Mouse (Mus musculus) heart, postnatal 0 days (tissue): Measurements from ENCODE around the gene Mrpl57. TPM values are rescaled to one million over a fixed set of nuclear protein-coding genes. Genes with fewer than 3 reads are reported as not detected.

Source experiments
- ATAC-seq: fragments of 200-750 bp; cut with Nextera tagmentation; 2 replicates; pipeline ENCODE4 v1.8.0; 2017; ENCODE audit warnings: low read depth, moderate number of reproducible peaks, moderate library complexity; ENCODE audit not compliant: insufficient read depth
- DNase-seq: peaks from one replicate; pipeline ENCODE4 v3.0.0-alpha.2; 2016; ENCODE audit warnings: low spot score
- H3K27ac ChIP-seq: fragments of 300-500 bp; sonication (generic); 2 replicates; pipeline ENCODE4 v1.5.1; 2014; ENCODE audit warnings: low read depth, mild to moderate bottlenecking
- H3K27me3 ChIP-seq: fragments of 300-500 bp; sonication (generic); 2 replicates; pipeline ENCODE4 v1.6.1; 2014; ENCODE audit warnings: low read length, mixed read lengths; ENCODE audit not compliant: control insufficient read depth, insufficient read depth
- H3K36me3 ChIP-seq: fragments of 300-500 bp; sonication (generic); replicated peaks from 2 replicates; pipeline ENCODE4 v1.6.1; 2014; ENCODE audit warnings: low read length, mixed read lengths; ENCODE audit not compliant: control insufficient read depth, insufficient read depth
- H3K4me1 ChIP-seq: fragments of 300-500 bp; sonication (generic); 2 replicates; pipeline ENCODE4 v1.6.1; 2014; ENCODE audit warnings: antibody characterized with exemption; ENCODE audit not compliant: control insufficient read depth, insufficient read depth
- H3K4me2 ChIP-seq: fragments of 300-500 bp; sonication (generic); 2 replicates; pipeline ENCODE4 v1.6.1; 2014; ENCODE audit warnings: low read depth, mild to moderate bottlenecking, low read length, moderate library complexity
- H3K4me3 ChIP-seq: fragments of 300-500 bp; sonication (generic); 2 replicates; pipeline ENCODE4 v1.5.1; 2014; ENCODE audit warnings: low read depth, low read length
- H3K9ac ChIP-seq: fragments of 300-500 bp; sonication (generic); replicated peaks from 2 replicates; pipeline ENCODE4 v1.6.1; 2014; ENCODE audit warnings: low read depth, low read length, mixed read lengths
- H3K9me3 ChIP-seq: fragments of 300-500 bp; sonication (generic); replicated peaks from 2 replicates; pipeline ENCODE4 v1.6.1; 2016; ENCODE audit warnings: low read length; ENCODE audit not compliant: control insufficient read depth
- CTCF ChIP-seq: IDR thresholded peaks from 2 replicates; pipeline ENCODE4 v1.5.1; 2016; ENCODE audit warnings: antibody characterized with exemption, control low read depth, low read depth
- EP300 ChIP-seq: IDR thresholded peaks from 2 replicates; pipeline ENCODE4 v1.6.1; 2016; ENCODE audit warnings: antibody characterized with exemption, low read depth
- WGBS: fragments of 180-500 bp; shearing (Covaris S2); extraction: QIAGEN DNeasy Blood & Tissue Kit; methylation state at CpG from one replicate; pipeline ENCODE4 v1.1.7; 2014; 5-methylcytosine and 5-hydroxymethylcytosine counted together
- polyA plus RNA-seq: library from polyadenylated mRNA; unstranded; fragments of >200 nt; fragmentation: Nextera tagmentation; extraction: Ambion mirVana; gene quantifications from 2 replicates; pipeline ENCODE4 v1.2.1, GENCODE M21; 2015
- total RNA-seq: library from RNA; depleted of rRNA; stranded (reverse); fragments of >200 nt; gene quantifications from 2 replicates; pipeline ENCODE4 v1.2.3, GENCODE M21; 2014; ENCODE audit warnings: low replicate concordance

The Mrpl57 gene
- total and polyA plus RNA-seq, 2 experiments from 2014 or later = 21.5 to 164 TPM

- H3K36me3 ChIP-seq = peaks cover 8% of the 10 kb centered on the region
- H3K9ac ChIP-seq = no peak overlapping the region
- TF ChIP-seq EP300 (no peak), CTCF (peak; percentile 14; the same call in 1 of the 2 replicates)
- H3K4me1 ChIP-seq = peaks cover 15% of the 10 kb centered on the region
- H3K27me3 ChIP-seq = no peaks in the 10 kb centered on the region
- H3K9me3 ChIP-seq = no peaks in the 10 kb centered on the region
- 11% methylated on average over 7 of the region's 7 CpGs for WGBS
- DNase-seq = no peak
- H3K27ac ChIP-seq = peak overlapping the region; percentile 44
- peak overlapping the region; percentile 70 for H3K4me2 ChIP-seq
- H3K4me3 ChIP-seq = peak overlapping the region; percentile 69
- ATAC-seq = no peak
These were observed 28.5 kb upstream of the Mrpl57 start for GRCm38 (mm10) chr14:57797551-57797950.

GRCm38 (mm10) chr14:57797991-57798931 lies 27.8 kb upstream of the Mrpl57 start, which contains the start of gene Sap18:
Gene Sap18 (plus strand): TSS chr14:57798180.
- H3K36me3 ChIP-seq = peaks cover 14% of the 10 kb centered on the region
- no peaks in the 10 kb centered on the region for H3K27me3 ChIP-seq
- H3K4me1 ChIP-seq = peaks cover 15% of the 10 kb centered on the region
- no peaks in the 10 kb centered on the region for H3K9me3 ChIP-seq
- peak; percentile 98 for ATAC-seq
- peak within 1 kb of the TSS; percentile 80 for H3K27ac ChIP-seq
- peak; percentile 98 for DNase-seq
- TF ChIP-seq EP300 (no peak), CTCF (no peak)
- H3K4me3 ChIP-seq = peak within 1 kb of the TSS; percentile 69
- H3K4me2 ChIP-seq = peak within 1 kb of the TSS; percentile 84
- peak within 1 kb of the TSS; percentile 88 for H3K9ac ChIP-seq
- under 1% methylated on average over 94 of the region's 99 CpGs for WGBS

DNA sequence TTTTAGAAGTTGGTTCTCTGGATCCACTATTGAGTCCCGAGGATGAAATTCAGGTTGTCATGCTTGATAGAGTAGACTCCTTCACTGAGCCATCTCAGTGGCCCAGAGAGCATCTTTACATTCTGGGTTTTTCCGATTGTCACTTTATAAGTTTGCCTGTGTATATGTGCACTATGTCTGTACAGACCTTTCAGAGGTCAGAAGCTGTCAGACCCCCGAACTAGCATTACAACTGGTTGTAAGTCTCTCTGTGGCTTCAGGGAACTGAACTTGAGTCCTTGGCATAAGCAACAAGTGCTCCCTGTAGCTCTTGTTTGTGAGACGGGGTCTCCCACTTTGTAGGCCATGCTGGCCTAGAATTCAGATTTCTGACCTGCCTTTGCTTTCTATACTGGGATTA lies 22.3 kb upstream of the Mrpl57 start:
- Histone ChIP-seq H3K27ac (no peak overlapping the region), H3K4me3 (no peak overlapping the region), H3K27me3 (no peaks in the 10 kb centered on the region), H3K9ac (no peak overlapping the region), H3K9me3 (no peaks in the 10 kb centered on the region), H3K4me1 (peaks cover 15% of the 10 kb centered on the region), H3K4me2 (no peak overlapping the region), H3K36me3 (peaks cover 52% of the 10 kb centered on the region)
- TF ChIP-seq CTCF (no peak), EP300 (no peak)
- 77% methylated on average over 4 of the region's 4 CpGs for WGBS
- ATAC-seq (no peak), DNase-seq (no peak)

- no peak overlapping the region for H3K27ac ChIP-seq
- H3K4me3 ChIP-seq = no peak overlapping the region
- DNase-seq (no peak), ATAC-seq (no peak)
- H3K9ac ChIP-seq = no peak overlapping the region
- H3K9me3 ChIP-seq = no peaks in the 10 kb centered on the region
- H3K27me3 ChIP-seq = no peaks in the 10 kb centered on the region
- peaks cover 62% of the 10 kb centered on the region for H3K36me3 ChIP-seq
- no peaks in the 10 kb centered on the region for H3K4me1 ChIP-seq
- TF ChIP-seq EP300 (no peak), CTCF (peak; percentile 64)
- WGBS = 75% methylated on average over 5 of the region's 5 CpGs
- H3K4me2 ChIP-seq = no peak overlapping the region
These were observed 17.5 kb upstream of the Mrpl57 start for GRCm38 (mm10) chr14:57808558-57808957.

DNA sequence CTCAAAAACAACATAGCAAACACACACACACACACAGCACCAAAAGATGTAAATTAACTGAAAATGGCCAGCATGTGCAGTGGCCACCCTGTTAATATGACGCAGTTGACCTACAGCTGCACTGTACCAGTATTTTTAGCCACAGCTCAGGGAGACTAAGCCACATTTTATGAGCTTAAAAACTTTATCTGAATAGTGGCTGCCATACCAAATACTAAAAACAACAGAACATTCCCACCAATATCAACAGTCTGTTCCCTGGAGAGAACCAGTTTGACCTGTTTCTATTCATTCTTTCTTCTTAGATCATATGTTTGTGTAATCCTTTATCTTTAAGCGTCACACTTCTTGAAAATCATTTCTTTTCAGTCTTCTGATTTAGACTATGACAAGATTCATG lies 15.1 kb upstream of the Mrpl57 start:
- ATAC-seq (no peak), DNase-seq (no peak)
- Histone ChIP-seq H3K27me3 (no peaks in the 10 kb centered on the region), H3K4me2 (no peak overlapping the region), H3K36me3 (peaks cover 56% of the 10 kb centered on the region), H3K4me3 (no peak overlapping the region), H3K9ac (no peak overlapping the region), H3K9me3 (no peaks in the 10 kb centered on the region), H3K4me1 (no peaks in the 10 kb centered on the region), H3K27ac (no peak overlapping the region)
- TF ChIP-seq CTCF (no peak), EP300 (no peak)
- 80% methylated on average over 2 of the region's 2 CpGs for WGBS
